Mouse (Mus musculus): ENCODE results near the gene Vipr2. TPM values are rescaled to one million over a fixed set of nuclear protein-coding genes. Genes with fewer than 3 reads are reported as not detected.
A peak's percentile ranks its signal among the peaks of the same experiment; 100 is the strongest.

The Vipr2 gene
- polyA plus RNA-seq (2012; rRNA removed), result 24.5 and 25.7 TPM in 2 replicates

DNA sequence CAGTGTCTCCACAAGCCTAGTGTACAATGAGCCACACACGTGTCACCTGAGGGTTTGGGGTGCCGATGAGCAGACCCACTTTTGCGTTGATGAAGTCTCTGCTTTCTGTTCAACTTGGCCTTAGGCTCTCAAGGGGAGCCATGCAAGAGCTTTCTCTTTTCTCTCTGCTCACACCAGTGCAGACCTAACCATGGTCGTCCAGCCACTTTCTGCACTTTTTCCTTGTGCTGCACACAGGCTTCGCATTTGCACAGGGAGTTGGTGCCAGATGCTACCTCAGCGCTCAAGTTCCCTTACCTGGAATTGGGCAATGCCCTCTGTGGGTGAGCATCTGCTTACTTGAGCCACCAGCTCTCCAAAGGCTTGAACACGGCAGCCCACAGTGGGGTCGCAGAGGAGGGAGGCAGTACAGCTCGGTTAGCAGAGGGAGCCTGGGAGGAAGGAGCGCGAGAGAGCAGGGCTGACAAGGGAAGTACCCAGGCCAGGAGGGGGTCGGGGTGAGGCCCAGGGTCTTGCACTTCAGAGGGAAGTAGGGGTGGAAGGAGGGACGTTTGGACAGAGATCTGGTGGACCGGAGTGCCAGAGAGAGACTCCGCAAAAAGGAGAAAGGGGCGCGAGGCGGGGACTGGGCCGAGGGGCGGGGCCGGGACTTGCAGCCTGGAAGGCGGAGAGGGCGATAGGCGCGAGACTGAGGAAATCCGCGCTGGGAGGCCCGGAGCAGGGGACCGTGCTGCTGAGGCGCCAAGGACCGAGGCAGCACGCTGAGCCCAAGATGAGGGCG, at the start of gene Vipr2:
Vipr2 (plus strand) TSS at position 653 of the 781 bp plus-strand sequence.
- peak in 1 of 2 experiments; percentile 9 for DNase-seq (ENCODE audit: extremely low spot score in 1 of 2, low spot score in 1 of 2)

DNA sequence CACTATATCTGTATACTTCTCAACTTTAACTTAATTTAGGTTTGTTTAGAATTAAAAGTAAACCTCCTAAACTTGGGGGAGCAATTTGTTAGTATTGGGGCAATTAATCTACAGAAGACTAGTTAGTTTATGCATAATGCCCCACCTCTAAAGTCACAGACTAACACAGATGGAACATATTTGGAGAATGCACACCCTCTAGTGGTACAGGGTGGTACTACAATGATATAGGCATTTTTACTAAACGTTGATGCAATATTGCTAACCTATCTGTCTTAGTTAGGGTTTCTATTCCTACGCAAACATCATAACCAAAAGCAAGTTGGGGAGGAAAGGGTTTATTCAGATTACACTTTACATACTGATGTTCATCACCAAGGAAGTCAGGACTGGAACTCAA, 49.4 kb upstream of the Vipr2 start:
- DNase-seq (ENCODE audit: extremely low spot score in 1 of 2, low spot score in 1 of 2), result peak in 1 of 2 experiments; percentile 9

DNA sequence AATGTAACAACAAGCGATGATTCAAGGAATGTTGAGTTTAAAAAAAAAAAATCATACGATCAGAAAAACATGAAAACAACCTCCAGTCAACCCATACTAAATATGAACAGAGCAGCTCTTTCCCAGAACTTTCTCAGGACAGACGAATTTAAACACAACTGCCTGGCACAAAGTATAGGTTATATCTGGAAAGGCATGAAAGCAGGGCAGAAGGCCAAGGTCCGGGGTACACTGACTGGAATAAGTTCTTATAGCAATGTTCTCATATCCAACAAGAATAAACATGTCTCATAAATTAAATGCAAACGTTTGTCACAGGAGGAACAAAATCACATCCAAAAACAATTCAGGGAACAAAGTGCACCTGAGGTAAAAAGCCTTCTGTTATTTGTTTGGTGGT, 42.2 kb upstream of the Vipr2 start:
- DNase-seq (ENCODE audit: extremely low spot score in 1 of 2, low spot score in 1 of 2), result no peak

DNA sequence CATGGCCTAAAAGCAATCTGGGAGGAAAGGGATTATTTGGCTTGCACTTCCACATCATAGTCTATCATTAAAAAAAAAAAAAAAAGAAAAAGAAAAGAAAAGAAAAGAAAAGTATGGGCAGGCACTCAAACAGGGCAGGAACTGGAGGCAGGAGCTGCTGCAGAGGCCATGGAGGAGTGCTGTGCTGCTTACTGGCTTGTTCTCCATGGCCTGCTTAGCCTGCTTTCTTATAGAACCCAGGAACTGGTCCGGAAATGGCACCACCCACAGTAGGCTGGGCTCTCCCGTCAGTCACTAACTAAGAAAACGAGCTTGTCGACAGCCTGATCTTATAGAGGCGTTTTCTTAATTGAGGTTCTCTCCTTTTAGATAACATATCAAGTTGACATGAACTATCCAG, 32.7 kb upstream of the Vipr2 start:
- DNase-seq (ENCODE audit: extremely low spot score in 1 of 2, low spot score in 1 of 2), result no peak

DNA sequence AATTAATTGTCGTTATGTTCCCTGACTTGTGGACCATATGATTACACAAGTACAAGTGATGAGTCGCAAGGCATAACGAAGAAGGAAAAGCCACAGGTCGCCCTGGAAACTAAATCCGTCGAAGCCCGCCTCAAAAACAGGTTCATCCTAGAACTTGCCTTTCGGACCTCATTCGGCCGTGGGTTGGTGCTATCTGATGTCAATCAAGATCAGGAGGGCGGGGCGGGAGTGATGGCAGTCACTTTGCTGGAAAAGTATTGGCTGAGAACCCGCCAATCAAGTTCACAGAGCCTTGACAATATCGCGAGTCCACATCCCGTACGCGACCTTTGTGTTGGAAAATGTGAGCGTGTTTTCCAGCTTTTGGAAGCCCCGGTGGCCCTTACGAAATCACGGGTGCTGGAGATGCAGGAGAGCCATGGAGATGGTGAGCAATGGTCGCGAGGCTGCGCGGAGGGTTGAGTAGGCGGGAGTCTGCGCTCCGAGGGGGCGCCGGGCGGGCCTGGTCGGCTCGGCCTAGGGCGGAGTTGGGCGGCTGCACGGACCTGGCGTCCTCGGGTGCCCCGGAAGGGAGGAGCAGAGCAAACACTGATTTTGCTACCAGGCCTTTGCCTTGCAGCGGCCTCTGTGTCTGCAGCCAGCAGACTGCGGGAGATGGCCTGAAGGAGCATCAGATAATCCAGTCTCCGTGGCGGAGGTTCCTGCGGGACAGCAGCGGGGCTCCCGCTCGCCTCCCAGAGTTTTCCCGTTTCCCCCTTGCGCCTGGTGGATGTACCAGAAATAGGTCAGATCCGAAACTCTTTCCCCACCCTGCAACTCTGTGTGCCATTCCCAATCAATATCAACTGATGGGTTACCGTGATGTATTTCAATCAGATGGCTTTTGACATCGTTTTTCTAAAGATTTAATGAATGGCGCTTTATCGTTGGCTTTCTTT, 29.8 kb upstream of the Vipr2 start, which contains the start of gene Zfp386:
Zfp386 (plus strand) TSS at position 285 of the 938 bp plus-strand sequence.
- peak; percentile 98 to 100 for DNase-seq (ENCODE audit: extremely low spot score in 1 of 2, low spot score in 1 of 2)

DNA sequence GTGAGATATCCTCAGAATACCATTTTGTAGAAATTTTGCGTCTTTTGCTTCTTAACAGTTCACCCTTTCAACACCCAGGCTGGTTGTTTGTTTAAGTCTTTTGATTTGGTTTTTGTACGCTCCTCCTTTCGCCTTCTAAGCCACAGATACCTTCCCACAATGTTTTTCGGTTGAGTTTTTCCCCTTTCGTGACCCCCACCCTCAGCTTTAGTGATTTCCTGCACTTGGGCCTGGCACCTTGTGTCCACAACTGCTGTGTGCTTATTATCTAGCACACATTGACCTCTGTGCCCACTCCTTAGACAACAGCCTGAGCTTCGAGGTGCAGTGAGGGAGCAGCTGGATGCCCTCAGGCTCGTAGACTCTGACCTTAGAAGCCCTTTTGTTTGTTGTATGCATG, 28.8 kb upstream of the Vipr2 start:
- no peak for DNase-seq (ENCODE audit: extremely low spot score in 1 of 2, low spot score in 1 of 2)

DNA sequence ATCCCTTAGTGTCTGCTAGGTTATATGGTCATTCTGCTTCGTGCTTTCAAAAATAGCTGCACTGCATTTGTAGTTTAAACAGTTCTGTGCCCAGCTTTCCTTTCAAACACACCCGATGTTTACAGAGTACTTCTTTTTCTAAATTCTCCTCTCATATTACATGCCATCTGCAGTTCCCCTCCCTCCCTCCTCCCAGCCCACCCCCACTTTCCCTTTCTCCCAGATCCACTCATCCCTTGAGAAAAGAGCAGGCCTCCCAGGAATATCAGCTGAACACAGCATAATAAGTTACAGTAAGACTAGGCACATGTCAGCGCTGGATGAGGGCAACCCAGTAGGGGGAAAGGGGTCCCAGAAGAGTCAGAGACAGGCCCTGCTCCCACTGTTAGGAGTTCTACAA, 28.3 kb upstream of the Vipr2 start:
- DNase-seq (ENCODE audit: extremely low spot score in 1 of 2, low spot score in 1 of 2), result no peak

DNA sequence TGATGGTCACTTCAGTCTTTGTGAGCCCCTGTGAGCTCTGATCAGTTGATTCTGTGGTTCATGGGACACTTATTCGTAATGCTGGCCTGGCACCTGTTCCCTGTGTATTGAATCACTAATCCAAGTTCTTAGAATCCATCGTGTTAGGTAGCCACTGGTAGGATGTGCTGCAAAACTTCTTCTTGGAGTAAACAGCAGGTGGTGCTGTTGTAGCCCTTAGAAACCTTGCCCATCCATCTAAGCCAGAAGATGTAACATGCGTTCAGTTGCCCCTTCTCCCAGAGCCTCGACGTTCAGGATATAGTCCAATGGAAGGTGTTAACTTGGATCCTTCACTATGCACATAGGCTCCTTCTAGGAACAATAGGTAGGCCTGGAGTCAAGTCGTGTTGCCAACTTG, 27.8 kb upstream of the Vipr2 start:
- DNase-seq (ENCODE audit: extremely low spot score in 1 of 2, low spot score in 1 of 2), result no peak

DNA sequence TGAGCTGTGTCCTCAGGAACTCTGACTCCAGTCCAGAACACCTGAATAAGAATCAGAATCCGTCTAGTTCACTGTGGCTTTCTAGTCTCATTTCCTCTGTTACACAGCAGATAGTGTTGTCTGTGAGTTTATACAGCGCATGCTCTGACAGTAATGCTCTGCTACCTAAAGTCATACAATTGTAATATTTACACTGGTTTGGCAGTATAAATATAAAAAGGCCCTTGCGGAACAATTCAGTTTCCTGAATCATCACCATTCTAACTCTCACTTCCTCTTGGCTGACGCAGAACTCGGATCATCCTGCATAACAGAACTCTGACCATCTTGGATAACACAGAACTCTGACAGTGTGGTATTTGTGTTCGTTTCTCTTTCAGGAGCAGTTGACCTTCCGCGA, 23.2 kb upstream of the Vipr2 start:
- no peak for DNase-seq (ENCODE audit: extremely low spot score in 1 of 2, low spot score in 1 of 2)

DNA sequence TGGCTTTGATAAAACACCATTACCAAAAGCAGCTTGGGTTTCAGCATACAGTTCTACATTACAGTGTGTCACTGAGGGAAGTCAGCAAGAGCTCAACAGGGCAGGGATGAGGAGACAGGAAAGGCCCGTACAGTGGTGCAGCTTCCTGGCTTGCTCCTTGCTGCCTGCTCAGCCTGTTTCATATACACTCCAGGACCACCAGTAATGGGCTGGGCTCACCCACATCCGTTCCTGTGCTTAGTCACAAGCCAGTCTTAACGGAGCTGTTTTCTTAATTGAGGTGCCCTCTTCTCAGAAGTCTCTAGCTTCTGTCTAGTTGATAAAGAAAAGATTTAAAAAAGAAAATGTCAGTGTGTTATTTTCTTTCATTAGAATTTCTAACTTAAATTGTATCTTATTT, 21.4 kb upstream of the Vipr2 start:
- DNase-seq (ENCODE audit: extremely low spot score in 1 of 2, low spot score in 1 of 2), result no peak

DNA sequence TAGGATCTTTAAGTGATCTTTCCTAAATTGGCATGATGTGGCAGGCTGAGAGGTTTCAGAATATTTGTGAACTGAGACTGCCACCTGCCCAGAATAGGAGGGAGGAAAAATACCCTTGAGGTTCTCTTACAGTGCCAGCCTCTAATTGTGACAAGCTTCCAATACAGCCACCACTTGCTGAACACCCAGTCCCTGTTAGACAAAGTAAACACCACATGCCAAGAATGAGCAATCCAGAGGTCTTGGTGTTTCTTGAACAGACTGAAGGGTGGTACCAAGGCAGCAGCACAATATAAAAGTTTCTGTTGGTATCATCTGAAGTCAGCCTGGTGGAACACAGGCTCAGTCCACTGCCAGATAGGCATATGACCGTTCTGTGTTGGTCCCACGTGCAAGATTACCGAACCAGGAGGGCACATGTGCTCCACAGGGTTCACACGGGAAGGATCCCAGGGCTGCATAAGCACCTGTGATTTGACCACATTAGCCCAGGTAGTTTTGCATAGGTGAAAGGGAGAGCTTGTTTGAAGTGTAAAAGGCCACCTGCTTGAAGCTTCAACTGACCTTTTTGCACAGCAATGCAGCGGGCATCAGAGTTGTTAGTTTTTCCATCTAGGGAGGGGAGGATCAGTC, 15.8 kb upstream of the Vipr2 start:
- DNase-seq (ENCODE audit: extremely low spot score in 1 of 2, low spot score in 1 of 2), result no peak

DNA sequence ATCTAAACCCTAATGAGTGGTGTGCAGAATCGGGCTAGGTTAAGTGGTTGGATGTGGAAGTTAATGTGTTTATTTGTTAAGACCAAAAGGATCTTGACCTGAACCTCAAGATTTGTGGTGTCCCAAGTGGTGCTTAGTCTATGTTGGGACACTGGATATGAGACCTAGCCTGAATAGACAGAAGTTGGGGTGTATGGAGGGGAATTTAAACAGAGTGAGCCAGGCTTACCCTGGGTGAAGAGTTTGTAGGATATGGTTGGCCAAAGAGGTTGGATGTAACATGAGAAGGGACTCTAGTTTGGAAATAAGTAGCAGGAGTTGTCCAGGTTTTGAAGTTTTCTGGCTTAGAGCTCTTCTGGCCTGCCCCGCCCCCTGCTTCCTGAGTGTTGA, 15.3 kb upstream of the Vipr2 start:
- DNase-seq (ENCODE audit: extremely low spot score in 1 of 2, low spot score in 1 of 2), result no peak

DNA sequence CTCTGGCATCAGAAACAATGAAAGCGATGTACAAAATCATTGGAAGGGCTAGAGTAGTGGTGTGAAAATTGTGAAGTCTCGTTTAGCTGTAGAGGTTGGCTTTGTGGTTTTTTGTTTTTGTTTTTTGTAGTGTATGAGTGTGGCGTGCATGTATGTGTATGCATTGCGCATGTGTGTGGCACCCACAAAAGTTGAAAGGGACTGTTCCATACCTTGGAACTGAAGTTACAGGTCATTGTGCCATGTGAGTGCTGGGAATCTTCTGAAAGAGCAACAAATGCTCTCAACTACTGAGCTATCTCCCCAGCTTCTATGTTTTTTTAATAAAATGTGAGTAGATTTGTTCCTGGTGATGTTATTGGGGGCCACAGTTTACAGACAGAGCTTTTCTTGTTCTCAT, 14.5 kb upstream of the Vipr2 start:
- DNase-seq (ENCODE audit: extremely low spot score in 1 of 2, low spot score in 1 of 2), result no peak

DNA sequence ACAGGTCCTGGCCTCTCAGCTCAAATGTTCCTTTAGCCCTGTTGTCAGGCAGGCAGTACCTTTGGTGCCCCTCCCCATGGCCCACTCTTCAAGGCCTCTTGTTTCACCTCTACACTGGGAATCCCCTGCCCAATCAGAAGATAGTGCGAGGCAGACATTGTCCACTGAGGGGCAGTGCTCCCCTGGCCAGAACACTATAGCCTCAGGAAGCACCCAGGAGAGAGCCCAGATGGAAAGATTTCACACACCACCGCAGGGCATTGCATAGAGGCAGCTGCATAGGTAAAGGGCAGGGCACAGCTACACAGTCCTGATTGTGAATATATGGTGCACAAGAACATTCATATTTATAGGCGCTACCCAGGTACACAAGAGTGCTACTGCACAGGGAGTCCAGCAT, 6.5 kb upstream of the Vipr2 start:
- peak in 1 of 2 experiments; percentile 59 for DNase-seq (ENCODE audit: extremely low spot score in 1 of 2, low spot score in 1 of 2)

DNA sequence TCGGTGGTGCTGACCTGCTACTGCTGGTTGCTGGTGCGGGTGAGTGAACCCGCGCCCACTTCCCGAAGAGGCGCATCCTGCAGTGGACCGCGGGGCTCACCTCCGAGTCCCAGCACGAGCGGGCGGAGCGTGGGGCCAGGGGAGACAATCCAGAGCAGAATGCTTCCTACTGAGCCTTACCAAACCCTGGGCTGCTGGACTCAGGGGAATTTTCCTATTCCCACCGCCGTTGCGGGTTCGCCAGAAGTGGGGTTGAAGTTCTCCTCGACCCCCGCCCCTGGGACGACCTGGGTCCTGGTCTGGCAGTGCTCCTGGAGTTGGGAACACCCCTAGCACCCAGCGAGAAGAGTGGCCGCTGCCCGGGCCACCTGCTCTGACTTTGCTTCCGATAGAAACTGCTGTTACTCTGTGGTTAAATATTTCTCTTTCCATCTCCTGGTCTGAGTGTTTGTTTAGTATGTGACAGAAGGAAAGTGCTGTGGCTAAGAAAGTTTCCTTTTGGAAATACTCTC, 385 bp downstream of the Vipr2 start:
- DNase-seq (ENCODE audit: extremely low spot score in 1 of 2, low spot score in 1 of 2), result no peak

DNA sequence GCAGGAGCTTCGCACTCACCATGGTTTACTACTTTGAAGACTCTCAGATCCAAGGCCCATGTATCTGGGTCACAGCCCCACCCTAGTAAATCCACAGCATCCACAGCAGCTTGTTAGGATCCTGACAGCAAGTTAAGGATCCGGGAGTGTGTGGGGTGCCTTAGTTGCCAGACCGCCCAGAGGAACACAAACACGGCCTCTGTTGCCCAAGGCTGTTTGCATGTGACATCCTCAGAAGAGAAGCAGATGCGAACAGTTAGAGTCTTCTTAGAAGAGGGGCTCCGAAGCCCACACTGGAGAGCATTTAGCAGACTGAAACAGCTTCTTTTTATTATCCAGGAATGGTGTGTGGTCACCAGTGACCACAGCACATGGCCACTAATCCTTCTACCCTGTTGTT, 5.6 kb downstream of the Vipr2 start:
- DNase-seq (ENCODE audit: extremely low spot score in 1 of 2, low spot score in 1 of 2), result no peak

DNA sequence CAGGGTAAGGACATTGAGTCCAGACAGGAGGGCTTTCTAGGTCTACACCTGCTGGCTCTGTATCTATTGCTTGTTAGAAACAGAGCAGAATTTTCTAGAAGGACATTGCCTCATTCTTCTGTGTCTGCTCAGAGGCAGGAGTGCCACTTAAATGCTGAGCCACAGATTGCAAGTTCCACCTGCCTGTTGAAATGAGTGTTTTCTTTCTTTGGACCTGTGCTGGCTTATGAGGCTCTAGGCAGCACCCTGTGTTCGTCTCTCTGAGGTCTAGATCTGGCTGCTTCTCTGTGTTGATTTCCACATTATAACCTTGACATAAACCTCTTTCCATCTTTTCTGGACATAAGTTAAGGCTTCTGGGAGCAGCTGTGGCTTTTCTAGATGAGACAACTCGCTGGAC, 6.8 kb downstream of the Vipr2 start:
- DNase-seq (ENCODE audit: extremely low spot score in 1 of 2, low spot score in 1 of 2), result no peak

DNA sequence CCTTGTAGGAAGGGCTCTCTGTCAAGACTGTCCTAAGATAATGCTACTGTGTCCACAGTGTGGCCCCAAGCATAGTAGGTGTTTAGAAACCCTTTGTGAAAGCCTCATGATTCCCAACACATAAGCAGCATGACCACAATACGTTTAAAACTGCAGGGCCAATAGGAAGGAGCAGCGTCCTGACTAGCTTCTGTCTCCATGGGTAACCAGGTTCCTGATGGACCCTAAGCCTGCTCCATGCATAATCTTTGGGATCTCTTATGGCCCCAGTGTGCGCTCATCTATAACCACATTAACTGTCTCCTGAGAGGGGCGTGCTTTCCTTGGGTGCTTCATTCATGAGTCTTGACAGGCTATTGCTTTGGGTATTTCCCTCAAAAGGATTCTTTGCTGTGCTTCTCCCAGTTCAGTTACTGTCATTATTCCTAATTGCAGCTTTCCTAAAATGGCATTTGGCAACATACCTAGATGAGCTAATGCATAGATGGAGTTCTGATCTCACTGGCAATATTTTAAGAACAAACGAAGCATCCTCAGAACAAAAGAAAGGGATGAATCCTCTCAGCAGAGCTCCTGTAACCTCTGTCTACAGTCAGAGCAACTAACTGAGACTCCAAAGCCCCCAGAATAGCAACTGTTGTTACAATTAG, 9.6 kb downstream of the Vipr2 start:
- no peak for DNase-seq (ENCODE audit: extremely low spot score in 1 of 2, low spot score in 1 of 2)

DNA sequence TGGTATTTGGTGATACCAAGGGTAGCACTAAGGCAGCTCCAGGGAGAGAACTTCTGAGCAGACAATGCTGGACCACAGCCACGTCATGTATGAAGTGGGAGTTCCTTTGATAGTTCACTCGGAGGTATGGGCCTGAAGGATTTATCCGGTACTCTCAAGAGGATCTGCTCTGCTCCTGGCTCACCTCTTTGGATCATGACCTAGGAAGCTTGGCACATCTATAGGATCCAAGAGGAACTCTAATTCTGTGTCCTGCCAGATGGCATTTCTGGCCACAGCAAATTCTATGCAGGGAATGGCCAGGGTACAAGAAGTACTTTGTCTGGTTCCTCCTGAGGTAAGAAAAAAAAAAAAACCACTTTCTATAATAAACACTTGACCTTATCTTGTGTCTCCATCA, 12.3 kb downstream of the Vipr2 start:
- no peak for DNase-seq (ENCODE audit: extremely low spot score in 1 of 2, low spot score in 1 of 2)

DNA sequence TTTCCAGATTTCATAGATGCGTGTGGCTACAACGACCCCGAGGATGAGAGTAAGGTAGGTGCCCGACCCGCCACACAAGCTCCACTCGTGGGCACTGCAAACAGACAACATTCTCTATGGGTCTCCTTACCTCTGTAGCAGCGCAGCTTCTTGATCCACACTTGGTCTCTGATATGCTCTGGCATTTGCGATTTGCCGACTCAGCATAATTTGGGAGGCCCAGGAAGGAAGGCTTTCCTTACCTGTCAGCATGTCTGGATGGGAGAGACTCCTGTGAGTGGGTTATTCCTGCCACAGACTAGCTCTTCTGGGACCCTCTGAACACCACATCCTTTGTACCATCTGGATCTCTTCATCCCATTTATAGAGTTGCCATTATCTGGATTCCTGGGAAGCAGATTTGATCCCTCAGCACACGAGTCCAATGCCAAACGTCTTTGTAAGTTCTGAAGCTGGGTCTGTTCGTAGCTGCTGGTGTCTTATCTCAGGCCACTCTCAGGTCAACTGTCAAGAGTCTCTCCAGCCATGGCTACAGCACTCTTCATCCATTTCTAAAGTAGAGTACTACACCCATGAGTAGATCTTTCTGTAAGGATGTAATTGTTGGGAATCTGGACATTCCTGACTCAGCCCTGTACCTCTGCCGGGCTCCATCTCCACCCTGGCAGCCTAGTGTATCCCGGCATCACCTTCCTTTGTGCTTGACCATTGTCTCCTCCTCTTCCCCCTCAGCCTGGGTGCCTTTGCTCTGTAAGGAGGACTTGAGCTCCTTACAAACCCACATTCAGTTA, 17.4 kb downstream of the Vipr2 start:
- no peak for DNase-seq (ENCODE audit: extremely low spot score in 1 of 2, low spot score in 1 of 2)

All from frontal cortex, adult 2 months (tissue).